Mouse (Mus musculus): Measurements from ENCODE around the gene Rpp38. TPM values are rescaled to one million over a fixed set of nuclear protein-coding genes. Genes with fewer than 3 reads are reported as not detected.

Gene Rpp38
- polyA plus RNA-seq, 1 experiment from 2014 or later, result 12.1 TPM

GRCm38 (mm10) chr2:3326547-3326946 is 5.9 kb downstream of the Rpp38 start:
- H3K27ac ChIP-seq, result no peak overlapping the region
- H3K36me3 ChIP-seq (ENCODE audit: inconsistent target), result peaks cover 25% of the 10 kb centered on the region; the same call in 1 of the 2 replicates
- no peak overlapping the region for H3K4me3 ChIP-seq (ENCODE audit: inconsistent target)
- peaks cover 15% of the 10 kb centered on the region; the same call in 1 of the 2 replicates for H3K79me2 ChIP-seq (ENCODE audit: inconsistent target)
- WGBS (ENCODE audit: missing documents), result 100% methylated on average over 1 of the region's 1 CpGs

- 96% methylated on average over 7 of the region's 7 CpGs for WGBS (ENCODE audit: missing documents)
- H3K4me3 ChIP-seq (ENCODE audit: inconsistent target), result no peak overlapping the region
These were observed 7.9 kb downstream of the Rpp38 start for GRCm38 (mm10) chr2:3324381-3325130.

GRCm38 (mm10) chr2:3323132-3323531 is 9.3 kb downstream of the Rpp38 start:
- WGBS (ENCODE audit: missing documents), result 95% methylated on average over 2 of the region's 2 CpGs
- Histone ChIP-seq H3K4me3 (ENCODE audit: inconsistent target) (no peak overlapping the region), H3K27ac (no peak overlapping the region), H3K36me3 (ENCODE audit: inconsistent target) (peaks cover 19% of the 10 kb centered on the region; the same call in 1 of the 2 replicates), H3K79me2 (ENCODE audit: inconsistent target) (no peaks in the 10 kb centered on the region)

More at GRCm38 (mm10) chr2:3324381-3325130, 7.9 kb downstream of the Rpp38 start:
- peaks cover 25% of the 10 kb centered on the region; the same call in 1 of the 2 replicates for H3K36me3 ChIP-seq (ENCODE audit: inconsistent target)
- no peak overlapping the region for H3K27ac ChIP-seq
- H3K79me2 ChIP-seq (ENCODE audit: inconsistent target), result no peaks in the 10 kb centered on the region

GRCm38 (mm10) chr2:3305426-3306025 is 26.9 kb downstream of the Rpp38 start:
- Histone ChIP-seq H3K27ac (no peak overlapping the region), H3K79me2 (ENCODE audit: inconsistent target) (peaks cover 29% of the 10 kb centered on the region), H3K4me3 (ENCODE audit: inconsistent target) (no peak overlapping the region), H3K36me3 (ENCODE audit: inconsistent target) (peaks cover 10% of the 10 kb centered on the region; the same call in 1 of the 2 replicates)
- WGBS (ENCODE audit: missing documents), result 82% methylated on average over 3 of the region's 3 CpGs

- WGBS (ENCODE audit: missing documents), result 96% methylated on average over 7 of the region's 7 CpGs
These were observed 36.6 kb downstream of the Rpp38 start for GRCm38 (mm10) chr2:3295826-3296225.

GRCm38 (mm10) chr2:3292170-3292569 is 40.3 kb downstream of the Rpp38 start:
- 86% methylated on average over 1 of the region's 1 CpGs for WGBS (ENCODE audit: missing documents)
- Histone ChIP-seq H3K4me3 (ENCODE audit: inconsistent target) (no peak overlapping the region), H3K36me3 (ENCODE audit: inconsistent target) (no peaks in the 10 kb centered on the region), H3K27ac (no peak overlapping the region), H3K79me2 (ENCODE audit: inconsistent target) (peaks cover 100% of the 10 kb centered on the region)

More at GRCm38 (mm10) chr2:3295826-3296225, 36.6 kb downstream of the Rpp38 start:
- Histone ChIP-seq H3K27ac (no peak overlapping the region), H3K4me3 (ENCODE audit: inconsistent target) (no peak overlapping the region), H3K79me2 (ENCODE audit: inconsistent target) (peaks cover 95% of the 10 kb centered on the region), H3K36me3 (ENCODE audit: inconsistent target) (no peaks in the 10 kb centered on the region)

- Histone ChIP-seq H3K36me3 (ENCODE audit: inconsistent target) (no peaks in the 10 kb centered on the region), H3K79me2 (ENCODE audit: inconsistent target) (peaks cover 96% of the 10 kb centered on the region), H3K4me3 (ENCODE audit: inconsistent target) (no peak overlapping the region), H3K27ac (no peak overlapping the region)
- WGBS (ENCODE audit: missing documents), result 83% methylated on average over 1 of the region's 1 CpGs
These were observed 42.9 kb downstream of the Rpp38 start for GRCm38 (mm10) chr2:3289581-3289980.

DNA sequence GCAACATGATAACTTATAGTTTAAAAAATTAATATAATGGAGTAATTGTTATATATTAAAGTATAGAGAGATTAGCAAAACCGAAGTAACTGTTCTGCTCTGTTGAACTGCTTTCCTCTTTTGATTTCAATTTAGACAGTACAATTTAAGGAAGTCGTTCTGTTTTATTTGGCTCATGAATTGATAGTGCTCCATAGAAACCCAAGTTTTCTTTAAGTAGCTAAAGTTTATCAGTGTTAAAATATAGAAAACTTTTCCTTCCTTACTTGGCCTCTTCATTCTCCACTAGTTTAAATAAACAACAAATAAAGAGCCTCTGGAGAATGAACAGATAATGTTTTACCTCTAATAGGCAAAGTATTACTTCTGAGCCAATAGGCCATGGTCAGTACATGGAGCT is 46.2 kb downstream of the Rpp38 start:
- no peak overlapping the region for H3K27ac ChIP-seq
- 16% methylated on average over 2 of the region's 2 CpGs for WGBS (ENCODE audit: missing documents)
- H3K36me3 ChIP-seq (ENCODE audit: inconsistent target), result no peaks in the 10 kb centered on the region
- H3K79me2 ChIP-seq (ENCODE audit: inconsistent target), result peaks cover 63% of the 10 kb centered on the region
- H3K4me3 ChIP-seq (ENCODE audit: inconsistent target), result no peak overlapping the region

- Histone ChIP-seq H3K27ac (no peak overlapping the region), H3K79me2 (ENCODE audit: inconsistent target) (peaks cover 57% of the 10 kb centered on the region), H3K36me3 (ENCODE audit: inconsistent target) (no peaks in the 10 kb centered on the region), H3K4me3 (ENCODE audit: inconsistent target) (no peak overlapping the region)
- WGBS (ENCODE audit: missing documents), result 95% methylated on average over 3 of the region's 3 CpGs
These were observed 46.7 kb downstream of the Rpp38 start for GRCm38 (mm10) chr2:3285709-3286108.

GRCm38 (mm10) chr2:3285181-3285530 is 47.3 kb downstream of the Rpp38 start:
- H3K27ac ChIP-seq, result no peak overlapping the region
- peak overlapping the region; percentile 51 for H3K4me3 ChIP-seq (ENCODE audit: inconsistent target)
- WGBS (ENCODE audit: missing documents), result 8% methylated on average over 6 of the region's 6 CpGs

DNA sequence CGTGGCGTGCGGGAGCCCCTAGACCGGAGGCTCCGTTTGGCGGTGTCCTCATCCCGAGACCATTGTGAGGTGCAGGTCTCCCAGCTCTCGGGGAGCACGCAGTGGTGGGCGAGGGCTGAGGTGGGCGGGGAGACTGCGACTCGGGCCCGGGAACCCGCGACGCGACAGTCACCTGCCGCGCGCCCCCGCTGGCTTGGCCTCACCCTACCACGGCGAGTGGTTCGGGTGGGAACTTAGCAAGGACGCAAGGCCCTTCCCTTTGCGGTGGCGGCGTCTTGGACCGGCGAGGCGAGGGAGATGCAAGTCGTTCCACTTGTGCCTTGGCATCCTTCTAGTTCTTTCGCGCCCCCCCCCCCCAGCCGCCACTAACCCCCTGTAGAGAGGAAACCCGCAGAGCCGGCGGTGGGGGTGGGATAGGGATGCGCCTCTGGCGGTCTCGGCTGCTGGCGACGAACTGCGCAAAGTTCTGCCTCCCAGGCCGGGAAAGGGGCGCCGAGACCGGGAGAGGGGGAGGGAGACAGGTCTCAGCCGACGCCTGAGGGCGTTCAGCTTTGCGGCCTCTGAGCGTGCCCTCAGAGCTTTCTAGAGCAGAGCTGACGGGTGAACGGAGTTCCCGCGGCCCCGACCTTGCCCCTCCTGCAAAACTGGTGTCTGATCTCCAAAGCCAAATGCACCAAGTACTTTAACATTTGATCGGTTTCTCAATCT is 47.8 kb downstream of the Rpp38 start:
- H3K27ac ChIP-seq, result no peak overlapping the region
- H3K4me3 ChIP-seq (ENCODE audit: inconsistent target), result peak overlapping the region; percentile 51
- no peaks in the 10 kb centered on the region for H3K36me3 ChIP-seq (ENCODE audit: inconsistent target)
- under 1% methylated on average over 57 of the region's 60 CpGs for whole genome bisulfite sequencing (ENCODE audit: missing documents)
- H3K79me2 ChIP-seq (ENCODE audit: inconsistent target), result peaks cover 47% of the 10 kb centered on the region

More at GRCm38 (mm10) chr2:3285181-3285530, 47.3 kb downstream of the Rpp38 start:
- Histone ChIP-seq H3K79me2 (ENCODE audit: inconsistent target) (peaks cover 52% of the 10 kb centered on the region), H3K36me3 (ENCODE audit: inconsistent target) (no peaks in the 10 kb centered on the region)

GRCm38 (mm10) chr2:3283602-3284472 is 48.6 kb downstream of the Rpp38 start, which contains the start of gene Nmt2:
Gene Nmt2, plus strand, starts transcription at chr2:3284212.
- Histone ChIP-seq H3K27ac (peak within 1 kb of the TSS; percentile 52), H3K79me2 (ENCODE audit: inconsistent target) (peaks cover 39% of the 10 kb centered on the region), H3K4me3 (ENCODE audit: inconsistent target) (peak within 1 kb of the TSS; percentile 51), H3K36me3 (ENCODE audit: inconsistent target) (no peaks in the 10 kb centered on the region)
- under 1% methylated on average over 86 of the region's 88 CpGs for WGBS (ENCODE audit: missing documents)

GRCm38 (mm10) chr2:3282866-3283601 is 49.4 kb downstream of the Rpp38 start:
- WGBS (ENCODE audit: missing documents), result 17% methylated on average over 12 of the region's 12 CpGs
- H3K27ac ChIP-seq, result peak overlapping the region; percentile 52
- H3K79me2 ChIP-seq (ENCODE audit: inconsistent target), result peaks cover 31% of the 10 kb centered on the region
- no peaks in the 10 kb centered on the region for H3K36me3 ChIP-seq (ENCODE audit: inconsistent target)
- peak overlapping the region; percentile 38 for H3K4me3 ChIP-seq (ENCODE audit: inconsistent target)
